Mouse (Mus musculus) liver, postnatal 0 days (tissue): ENCODE measurements at regions not wholly inside any gene's neighbourhood (a gene's known extent, or its start where the extent isn't known, plus 50 kb on each side); places are given as distances from the start of the nearest gene placed in this dataset.

Experiments
- CTCF ChIP-seq: sonication (generic); IDR thresholded peaks from 2 replicates; pipeline ENCODE4 v1.5.1; 2016; ENCODE audit warnings: antibody characterized with exemption, low read depth
- EP300 ChIP-seq: IDR thresholded peaks from 2 replicates; pipeline ENCODE4 v1.6.1; 2016; ENCODE audit warnings: antibody characterized with exemption, low read depth, mild to moderate bottlenecking

DNA sequence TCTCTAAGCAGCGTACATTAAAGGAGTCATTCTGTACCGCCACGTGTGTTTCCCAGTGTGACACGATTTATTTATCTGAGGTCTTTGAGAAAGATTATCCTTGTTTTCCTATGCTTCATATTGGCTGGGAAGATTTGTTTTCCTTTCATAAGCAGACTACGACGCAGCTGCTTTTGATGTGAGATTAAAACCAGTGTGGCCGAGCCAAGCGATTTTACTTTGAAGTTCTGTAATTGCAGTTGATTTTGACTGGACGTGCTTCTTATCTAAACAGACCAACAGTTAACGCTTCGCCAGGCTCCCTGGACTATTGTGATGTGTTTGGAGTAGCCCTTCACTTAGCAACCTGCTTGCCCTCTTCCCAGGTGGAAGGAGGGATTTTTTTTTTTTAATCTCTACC is 120.6 kb downstream of the Dact1 start:
- TF ChIP-seq CTCF (no peak), EP300 (no peak)
